Mouse (Mus musculus) midbrain, postnatal 0 days (tissue): ENCODE data around the gene Atp11c. TPM values are rescaled to one million over a fixed set of nuclear protein-coding genes. Genes with fewer than 3 reads are reported as not detected.

ENCODE experiments used
- ATAC-seq: fragments of 200-750 bp; cut with Nextera tagmentation; 2 replicates; pipeline ENCODE4 v1.8.0; 2017; ENCODE audit warnings: moderate number of reproducible peaks, mild to moderate bottlenecking, moderate TSS enrichment, moderate library complexity; ENCODE audit not compliant: low FRiP score
- DNase-seq: peaks from one replicate; pipeline ENCODE4 v3.0.0-alpha.2; 2015; ENCODE audit warnings: low spot score
- H3K27ac ChIP-seq: fragments of 300-500 bp; sonication (generic); 2 replicates; pipeline ENCODE4 v1.5.1; 2014; ENCODE audit warnings: low read depth, mild to moderate bottlenecking, low read length, mixed read lengths
- H3K27me3 ChIP-seq: fragments of 300-500 bp; sonication (generic); 2 replicates; pipeline ENCODE4 v1.6.1; 2014; ENCODE audit warnings: low read length, control low read depth, mixed read lengths; ENCODE audit not compliant: insufficient read depth
- H3K36me3 ChIP-seq: fragments of 300-500 bp; sonication (generic); 2 replicates; pipeline ENCODE4 v1.6.1; 2014; ENCODE audit warnings: low read length, control low read depth, mixed read lengths; ENCODE audit not compliant: insufficient read depth
- H3K4me1 ChIP-seq: fragments of 300-500 bp; sonication (generic); 2 replicates; pipeline ENCODE4 v1.6.1; 2014; ENCODE audit warnings: mild to moderate bottlenecking, control low read depth, antibody characterized with exemption, low read length, mixed read lengths; ENCODE audit not compliant: insufficient read depth
- H3K4me2 ChIP-seq: fragments of 300-500 bp; sonication (generic); 2 replicates; pipeline ENCODE4 v1.6.1; 2014; ENCODE audit warnings: low read depth, mild to moderate bottlenecking, low read length, mixed read lengths; ENCODE audit not compliant: poor library complexity, severe bottlenecking
- H3K4me3 ChIP-seq: fragments of 300-500 bp; sonication (generic); 2 replicates; pipeline ENCODE4 v1.5.1; 2014; ENCODE audit warnings: low read depth, mild to moderate bottlenecking, low read length, moderate library complexity
- H3K9ac ChIP-seq: fragments of 300-500 bp; sonication (generic); replicated peaks from 2 replicates; pipeline ENCODE4 v1.6.1; 2014; ENCODE audit warnings: mild to moderate bottlenecking, low read length, moderate library complexity, mixed read lengths; ENCODE audit not compliant: poor library complexity, severe bottlenecking
- H3K9me3 ChIP-seq: fragments of 300-500 bp; sonication (generic); 2 replicates; pipeline ENCODE4 v1.6.1; 2016; ENCODE audit warnings: low read length, control low read depth
- CTCF ChIP-seq: IDR thresholded peaks from 2 replicates; pipeline ENCODE4 v1.5.1; 2016; ENCODE audit warnings: antibody characterized with exemption, mild to moderate bottlenecking
- WGBS: fragments of 180-500 bp; shearing (Covaris S2); extraction: QIAGEN DNeasy Blood & Tissue Kit; methylation state at CpG from one replicate; pipeline ENCODE4 v1.1.7; 2014; 5-methylcytosine and 5-hydroxymethylcytosine counted together
- microRNA counts: library from miRNA; unstranded; fragments of <30 nt; microRNA quantifications from one replicate; lab custom pipeline; 2015
- microRNA-seq: library from miRNA; unstranded; fragments of <30 nt; microRNA quantifications from one replicate; pipeline ENCODE4, GENCODE M21; 2016; ENCODE audit warnings: borderline number of aligned reads
- polyA plus RNA-seq: library from polyadenylated mRNA; unstranded; fragments of >200 nt; fragmentation: Nextera tagmentation; extraction: Ambion mirVana; gene quantifications from 2 replicates; pipeline ENCODE4 v1.2.1, GENCODE M21; 2015
- total RNA-seq: library from RNA; depleted of rRNA; stranded (reverse); fragments of >200 nt; gene quantifications from 2 replicates; pipeline ENCODE4 v1.2.3, GENCODE M21; 2014; rRNA removed

The Atp11c gene
- total and polyA plus RNA-seq, 2 experiments from 2014 or later: 6.0 to 20.3 TPM

DNA sequence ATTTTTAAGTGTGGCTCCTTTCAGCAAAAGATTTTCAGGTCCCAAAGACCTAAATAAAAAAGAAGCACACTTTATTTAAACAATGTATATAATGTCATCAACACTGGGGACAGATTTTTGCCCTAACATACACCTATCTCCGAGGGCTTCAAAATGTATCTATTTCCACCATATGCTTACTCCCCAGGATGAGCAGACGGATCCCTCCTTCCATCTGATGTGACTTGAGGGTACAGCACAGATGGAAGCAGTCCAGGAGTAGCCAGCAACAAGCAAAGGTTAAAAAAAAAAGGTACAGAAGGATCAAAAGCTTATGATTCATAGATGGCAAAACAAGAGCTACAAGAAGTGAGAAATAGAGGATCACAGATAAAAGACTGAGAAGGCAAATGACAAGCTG is 300.2 kb downstream of the Atp11c start:
- no peaks in the 10 kb centered on the region for H3K36me3 ChIP-seq

GRCm38 (mm10) chrX:60255346-60255745 is 337.2 kb downstream of the Atp11c start:
- H3K4me3 ChIP-seq: no peak overlapping the region
- DNase-seq (no peak), ATAC-seq (no peak)
- no peaks in the 10 kb centered on the region for H3K36me3 ChIP-seq
- H3K9me3 ChIP-seq: no peaks in the 10 kb centered on the region
- no peak overlapping the region for H3K9ac ChIP-seq
- H3K27me3 ChIP-seq: no peaks in the 10 kb centered on the region
- no peak overlapping the region for H3K27ac ChIP-seq
- no peak for TF ChIP-seq CTCF
- no peaks in the 10 kb centered on the region for H3K4me1 ChIP-seq
- H3K4me2 ChIP-seq: no peak overlapping the region

More for the DNA sequence above, 300.2 kb downstream of the Atp11c start:
- H3K9me3 ChIP-seq: no peaks in the 10 kb centered on the region
- WGBS: 70% methylated on average over 2 of the region's 2 CpGs
- DNase-seq (no peak), ATAC-seq (no peak)
- H3K4me1 ChIP-seq: no peaks in the 10 kb centered on the region
- H3K27ac ChIP-seq: no peak overlapping the region
- no peaks in the 10 kb centered on the region for H3K27me3 ChIP-seq
- no peak overlapping the region for H3K4me2 ChIP-seq
- H3K9ac ChIP-seq: no peak overlapping the region
- no peak overlapping the region for H3K4me3 ChIP-seq
- TF ChIP-seq CTCF: no peak

GRCm38 (mm10) chrX:60187726-60188125 is 404.8 kb downstream of the Atp11c start:
- no peak overlapping the region for H3K4me3 ChIP-seq
- 50% methylated on average over 1 of the region's 1 CpGs for WGBS
- no peak for ATAC-seq
- no peak overlapping the region for H3K27ac ChIP-seq
- DNase-seq: no peak
- no peaks in the 10 kb centered on the region for H3K9me3 ChIP-seq
- no peaks in the 10 kb centered on the region for H3K27me3 ChIP-seq
- no peak overlapping the region for H3K9ac ChIP-seq
- H3K4me1 ChIP-seq: no peaks in the 10 kb centered on the region
- no peaks in the 10 kb centered on the region for H3K36me3 ChIP-seq
- no peak overlapping the region for H3K4me2 ChIP-seq
- TF ChIP-seq CTCF: no peak

DNA sequence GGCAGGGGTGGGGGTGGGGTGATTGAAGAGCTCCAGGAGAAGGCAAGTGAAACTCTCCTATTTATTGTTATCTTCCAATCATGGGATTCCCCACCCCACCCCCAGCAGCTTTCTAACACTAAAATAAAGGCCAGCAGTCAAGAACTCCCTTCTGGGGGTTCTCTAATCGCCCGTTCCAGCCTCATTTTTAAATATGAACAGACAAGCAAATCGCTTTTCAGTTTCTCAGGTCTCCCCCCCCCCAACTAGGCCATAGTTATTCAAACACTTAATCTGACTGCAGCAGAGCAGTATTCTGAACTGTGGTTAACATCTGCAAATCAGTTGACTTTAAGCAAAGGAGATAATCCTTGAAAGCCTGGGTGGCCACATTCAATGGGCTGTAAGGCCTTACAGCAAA is 409.9 kb downstream of the Atp11c start:
- no peaks in the 10 kb centered on the region for H3K4me1 ChIP-seq
- no peak overlapping the region for H3K9ac ChIP-seq
- no peak overlapping the region for H3K4me2 ChIP-seq
- no peaks in the 10 kb centered on the region for H3K27me3 ChIP-seq
- no peaks in the 10 kb centered on the region for H3K9me3 ChIP-seq
- ATAC-seq: no peak
- DNase-seq: no peak
- no peak overlapping the region for H3K4me3 ChIP-seq
- H3K36me3 ChIP-seq: no peaks in the 10 kb centered on the region
- no peak for TF ChIP-seq CTCF
- no peak overlapping the region for H3K27ac ChIP-seq
- WGBS: 37% methylated on average over 3 of the region's 3 CpGs

GRCm38 (mm10) chrX:60178744-60179458 is 413.6 kb downstream of the Atp11c start, which contains the start of gene Mcf2:
Gene Mcf2, minus strand, starts transcription at chrX:60179089.
- peak; percentile 34; the same call in 1 of the 2 replicates for TF ChIP-seq CTCF
- Histone ChIP-seq H3K9me3 (no peaks in the 10 kb centered on the region), H3K27me3 (no peaks in the 10 kb centered on the region), H3K4me1 (no peaks in the 10 kb centered on the region), H3K36me3 (no peaks in the 10 kb centered on the region), H3K4me3 (peak within 1 kb of the TSS; percentile 40), H3K27ac (no peak within 1 kb of the TSS), H3K4me2 (peak within 1 kb of the TSS; percentile 78), H3K9ac (0 out of 2 replicates have a peak within 1 kb of the TSS, but pooled peaks have one; percentile 36)
- WGBS: 24% methylated on average over 28 of the region's 28 CpGs
- ATAC-seq (peak; percentile 44; the same call in 1 of the 2 replicates), DNase-seq (peak; percentile 18)

GRCm38 (mm10) chrX:60178025-60178743 is 414.3 kb downstream of the Atp11c start:
- Histone ChIP-seq H3K4me2 (peak overlapping the region; percentile 78), H3K36me3 (no peaks in the 10 kb centered on the region), H3K9me3 (no peaks in the 10 kb centered on the region), H3K9ac (0 out of 2 replicates have a peak overlapping the region, but pooled peaks have one; percentile 36), H3K4me3 (peak overlapping the region; percentile 40), H3K27ac (no peak overlapping the region), H3K27me3 (no peaks in the 10 kb centered on the region), H3K4me1 (no peaks in the 10 kb centered on the region)
- peak; percentile 0 for DNase-seq
- 17% methylated on average over 19 of the region's 19 CpGs for WGBS
- 0 out of 2 replicates have a peak, but pooled peaks have one; percentile 23 for ATAC-seq
- TF ChIP-seq CTCF: no peak

MicroRNAs within 50 kb of the gene (microRNA counts, 519-probe panel; counts per million panel counts)
- microRNA mmu-miR-505 (lab: Ali Mortazavi, UCI): 528 counts per million, percentile 58 among the panel's probes with 10 or more counts

Small RNA genes within 50 kb of the gene (microRNA-seq; reads per million reads assigned to microRNA genes)
- 242 reads per million, percentile 57 among the genes with 10 or more reads in this experiment for gene Mir505

Other genes starting within 250 kb of the Atp11c start
- gene Gm7073, start 53.4 kb downstream of the Atp11c start, total RNA-seq: not detected in 2 replicates
- not detected in 2 replicates for gene Gm7073, start 53.4 kb downstream of the Atp11c start, polyA plus RNA-seq